Mouse (Mus musculus) telencephalon, adult 2 months (tissue): Measurements from ENCODE around the gene 2010003K11Rik.

Experiments
- DNase-seq: peaks from one replicate; pipeline ENCODE4 v3.0.0-alpha.2; 2011; ENCODE audit warnings: low read depth, low spot score

2010003K11Rik gene

DNA sequence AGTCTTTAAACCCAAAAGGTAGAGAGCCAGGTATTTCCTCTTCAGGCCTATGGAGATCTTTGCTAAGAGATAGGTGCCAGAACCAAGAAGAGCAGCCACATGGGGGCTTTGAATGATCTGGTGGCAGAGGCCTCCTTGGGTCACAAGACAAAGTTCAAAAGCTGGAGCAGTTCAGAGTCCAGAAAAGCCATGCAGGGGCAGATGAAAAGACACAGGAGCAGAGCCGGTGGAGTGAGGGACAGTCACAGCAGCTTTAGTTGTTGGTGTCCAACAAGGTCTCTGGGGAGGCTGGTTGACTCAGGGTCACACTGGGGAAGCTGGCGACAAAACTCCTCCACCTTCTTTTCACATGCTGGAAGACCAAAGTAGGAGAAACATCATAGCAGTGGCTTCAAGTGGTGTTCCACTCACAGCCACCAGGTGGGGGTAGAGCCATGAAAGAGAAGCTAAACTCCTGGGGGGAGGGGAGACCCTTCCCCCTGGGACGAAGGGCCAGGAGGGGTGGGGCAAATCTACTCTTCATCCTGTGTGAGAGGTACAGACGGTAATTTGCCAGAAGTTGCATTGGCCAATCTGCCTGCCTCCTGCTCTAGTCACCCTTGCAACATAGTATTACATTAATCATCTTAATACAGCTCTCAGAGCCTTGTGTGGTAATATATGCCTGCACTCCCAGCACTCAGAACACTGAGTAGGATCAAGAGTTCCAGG lies 965 bp downstream of the 2010003K11Rik start:
- no peak for DNase-seq

DNA sequence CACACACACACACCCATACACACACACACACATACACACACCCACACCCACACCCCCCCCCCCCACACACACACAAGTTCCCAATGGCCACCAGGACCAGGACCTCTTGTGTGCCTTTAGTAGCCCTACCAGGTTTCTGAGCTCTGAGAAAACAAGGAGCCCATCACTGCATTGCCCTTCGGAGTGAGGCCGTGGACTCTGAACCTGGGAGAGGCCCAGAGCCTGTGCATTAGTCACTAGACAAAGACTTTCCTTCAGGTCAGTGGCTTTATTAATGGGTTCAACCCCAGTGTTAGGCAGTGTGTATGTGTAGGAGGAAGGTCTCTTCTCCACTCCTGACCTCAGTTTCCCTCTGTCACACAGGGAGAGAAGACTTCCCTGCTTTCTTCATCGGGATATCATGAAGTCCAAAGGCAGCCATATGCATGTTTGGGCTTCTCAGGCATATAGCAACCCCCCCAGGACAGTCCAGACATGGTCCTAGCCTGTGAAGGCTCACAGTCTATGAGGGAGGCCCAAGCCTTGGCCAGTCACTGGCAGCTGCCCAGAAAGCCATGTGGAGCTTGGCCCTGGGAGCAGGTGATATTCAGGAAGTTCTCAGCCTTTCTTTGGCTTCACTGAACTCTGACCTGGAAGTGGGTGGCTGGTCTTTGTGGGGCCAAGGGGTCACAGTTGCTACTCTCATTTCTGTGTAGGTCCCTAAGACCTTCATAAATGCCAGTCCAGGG lies 1.7 kb downstream of the 2010003K11Rik start:
- no peak for DNase-seq

DNA sequence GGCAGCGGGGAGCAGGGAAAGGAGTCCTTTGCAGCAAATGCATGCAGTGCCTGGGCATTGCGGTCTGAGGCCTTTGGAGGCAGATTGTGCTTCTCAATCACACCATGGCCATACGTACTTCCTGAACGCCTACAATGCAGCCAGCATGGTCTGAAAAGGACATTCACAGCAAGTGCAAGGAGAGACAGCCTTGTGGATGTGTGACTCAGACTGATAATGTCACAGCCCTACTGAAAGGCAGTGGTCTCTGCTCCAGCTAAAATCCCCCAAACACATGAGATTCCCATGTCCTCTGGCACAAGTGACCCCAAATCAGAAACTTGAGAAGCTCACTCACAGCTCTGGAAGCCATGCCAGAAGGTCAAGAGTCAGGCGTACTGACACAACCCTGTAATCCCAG lies 2.6 kb downstream of the 2010003K11Rik start:
- no peak for DNase-seq

DNA sequence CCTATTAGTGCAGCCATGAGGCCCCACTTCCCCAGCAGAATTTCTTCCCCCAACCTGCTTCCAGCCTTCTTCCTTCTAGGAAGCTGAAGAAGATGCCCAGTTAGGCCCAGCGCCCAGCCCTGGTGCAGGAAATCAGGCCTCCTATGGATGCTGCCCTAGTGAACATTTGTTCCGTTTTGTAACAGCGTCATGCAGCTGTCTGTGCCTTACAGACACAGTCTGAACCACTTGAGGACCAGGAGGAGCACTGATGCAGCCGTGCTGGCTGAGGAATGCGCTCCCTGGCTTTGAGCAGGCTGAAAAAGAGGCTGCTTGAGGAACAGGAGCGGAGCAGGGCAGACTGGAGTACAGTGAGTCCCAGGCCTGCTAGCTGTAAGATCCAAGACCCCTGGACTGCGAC lies 3.7 kb downstream of the 2010003K11Rik start:
- DNase-seq, result no peak

DNA sequence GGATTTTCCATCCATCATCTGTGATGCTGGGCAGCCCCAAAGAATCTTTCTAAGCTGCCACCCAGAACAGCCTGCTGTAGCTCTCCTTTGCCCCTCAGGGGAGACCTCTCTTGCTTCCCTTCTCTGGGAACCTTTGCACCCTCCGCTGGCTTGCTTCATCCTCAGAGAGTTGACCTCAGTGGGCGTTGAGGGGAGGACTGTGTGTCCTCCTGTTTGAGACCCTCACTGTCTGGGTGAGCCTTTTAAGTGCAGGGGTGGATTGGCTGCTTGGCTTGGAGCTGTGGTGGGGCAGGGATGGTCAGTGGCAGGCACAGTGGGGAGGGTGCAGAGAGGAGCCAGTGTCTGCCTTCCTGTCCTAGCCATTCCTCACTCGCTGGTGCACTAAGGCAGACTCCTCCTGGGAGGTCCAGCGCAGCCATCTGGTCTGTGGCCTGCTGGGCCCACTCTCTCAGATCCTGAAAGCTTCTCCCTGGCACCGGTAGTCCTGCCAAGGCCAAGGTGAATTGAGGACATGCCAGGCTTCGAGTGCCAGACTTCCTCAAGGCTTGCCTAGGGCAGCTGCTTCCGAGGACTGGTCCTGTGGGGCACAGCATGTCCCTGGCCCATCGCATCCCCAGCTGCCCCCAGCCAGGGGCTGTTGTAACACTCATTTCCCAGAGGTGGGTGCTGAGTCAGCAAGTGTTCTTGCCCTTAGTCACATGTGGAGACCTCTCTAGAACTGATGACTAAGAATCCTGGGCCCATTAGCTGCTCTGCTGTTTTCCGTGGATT lies 5.7 kb downstream of the 2010003K11Rik start:
- DNase-seq, result no peak

DNA sequence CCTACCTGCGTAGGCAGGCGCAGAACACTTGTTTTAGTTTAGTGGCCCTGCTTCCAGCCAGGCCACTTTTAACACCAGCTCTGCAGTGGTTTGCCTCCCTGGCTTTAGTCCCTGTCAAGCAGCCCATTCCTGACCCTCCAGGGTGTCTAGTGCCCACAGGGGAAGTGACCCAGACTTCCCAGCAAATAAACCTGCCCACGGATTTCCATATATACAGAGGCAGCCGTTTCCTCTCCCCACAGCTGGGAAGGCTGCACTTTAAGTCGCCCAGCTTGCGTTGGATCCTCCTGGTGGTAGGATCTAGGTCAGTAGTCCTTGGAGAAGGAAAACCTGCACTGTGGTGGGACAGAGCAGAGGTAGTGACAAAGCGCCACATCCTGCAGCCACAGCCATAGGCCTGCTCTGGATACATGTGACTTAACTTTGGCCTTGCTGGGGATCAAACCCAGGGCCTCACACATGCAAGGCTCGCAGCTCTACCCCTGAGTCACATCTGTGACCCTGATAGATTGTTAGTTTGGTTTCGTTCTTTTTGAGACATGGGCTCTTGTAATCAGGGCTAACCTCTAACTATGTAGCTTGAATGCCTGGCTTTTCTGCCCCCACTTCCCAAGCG lies 7.2 kb downstream of the 2010003K11Rik start:
- DNase-seq, result no peak

DNA sequence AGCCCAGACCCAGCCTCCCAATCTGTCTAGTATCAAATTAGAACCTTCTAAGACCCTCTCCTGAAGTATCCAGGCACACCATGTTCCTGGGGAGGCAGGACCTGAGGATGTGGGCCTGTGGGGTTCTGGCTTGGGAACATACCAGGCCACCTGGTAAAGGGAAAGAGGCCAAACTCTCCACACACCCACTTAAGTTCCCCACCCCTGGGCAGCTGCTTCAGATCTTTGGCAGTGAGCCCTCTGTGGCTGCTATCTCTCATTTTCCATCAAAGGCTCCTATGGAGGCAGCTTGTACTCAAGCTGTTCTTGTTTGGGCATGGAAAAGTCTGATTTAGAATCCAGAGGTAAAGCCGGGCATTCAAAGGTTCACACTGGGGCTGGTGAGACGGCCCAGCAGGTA lies 10.5 kb downstream of the 2010003K11Rik start:
- no peak for DNase-seq

DNA sequence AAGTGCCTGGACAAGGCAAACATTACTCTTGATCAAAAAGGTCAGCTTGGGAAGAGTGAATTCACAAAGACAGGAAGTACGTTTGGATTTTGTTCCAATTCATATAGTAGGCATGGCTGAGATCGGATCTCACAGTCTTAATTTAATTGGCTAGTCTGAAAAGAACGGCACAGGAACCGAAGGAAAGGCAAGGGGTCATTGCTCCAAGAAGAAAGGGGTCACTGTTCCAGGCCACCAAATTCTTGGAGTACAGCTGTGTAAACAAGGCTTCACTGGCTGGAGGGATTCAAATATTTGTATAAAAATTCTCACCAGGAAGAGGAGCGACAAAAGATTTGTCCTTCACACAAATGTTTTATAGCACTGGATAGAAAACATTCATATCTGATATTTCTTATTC lies 13.4 kb downstream of the 2010003K11Rik start:
- no peak for DNase-seq

DNA sequence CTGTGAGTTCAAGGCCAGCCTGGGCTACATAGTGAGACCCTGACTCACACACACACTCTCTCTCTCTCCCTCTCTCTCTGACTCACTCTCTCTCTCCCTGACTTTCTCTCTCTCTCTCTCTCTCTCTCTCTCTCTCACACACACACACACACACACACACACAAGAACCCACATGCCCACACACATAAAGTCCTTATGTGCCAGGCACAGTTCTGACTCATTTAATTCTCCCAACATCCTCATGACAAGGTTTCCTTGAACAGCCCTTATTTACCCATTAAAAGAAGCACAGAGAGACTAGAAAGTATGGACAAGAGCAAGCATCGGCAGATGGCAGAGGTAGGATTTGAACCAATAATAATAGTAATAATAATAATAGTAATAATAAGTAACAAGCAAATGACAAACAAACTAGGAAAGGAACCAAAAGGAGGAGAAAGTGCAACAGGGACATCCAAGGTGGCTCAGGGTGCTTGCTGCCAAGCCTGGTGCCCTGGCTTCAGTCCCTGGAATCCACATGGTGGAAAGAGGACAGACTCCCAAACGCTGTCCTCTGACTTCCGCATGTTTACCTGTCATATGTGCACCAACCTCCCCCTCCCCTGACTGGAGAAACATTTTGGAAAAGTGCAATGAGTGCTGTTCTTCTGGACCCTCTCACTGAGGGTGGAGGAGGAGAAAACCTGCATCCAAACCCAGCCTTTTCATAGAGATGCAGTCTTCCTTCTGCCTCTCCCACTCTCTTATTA lies 16.1 kb downstream of the 2010003K11Rik start:
- DNase-seq, result no peak

DNA sequence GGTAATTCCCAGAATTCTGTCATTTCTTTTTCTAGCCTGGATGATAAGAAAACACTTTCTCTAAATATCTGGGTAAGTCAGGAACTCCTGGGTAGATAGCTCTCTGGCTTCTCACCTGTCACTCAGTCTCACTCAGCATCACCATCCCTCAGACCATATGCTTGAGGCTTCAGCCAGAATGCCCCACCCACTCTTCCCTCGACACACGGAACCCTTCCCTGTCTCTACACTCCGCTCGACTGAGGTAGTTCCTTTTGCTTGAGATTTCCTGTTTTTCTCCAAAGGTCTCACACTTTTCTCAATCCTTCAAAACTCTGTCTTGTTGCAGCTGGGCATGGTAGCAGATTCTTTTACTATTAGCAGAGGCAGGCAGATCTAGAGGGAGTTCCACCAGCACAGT lies 17.1 kb downstream of the 2010003K11Rik start:
- peak; percentile 80 for DNase-seq

DNA sequence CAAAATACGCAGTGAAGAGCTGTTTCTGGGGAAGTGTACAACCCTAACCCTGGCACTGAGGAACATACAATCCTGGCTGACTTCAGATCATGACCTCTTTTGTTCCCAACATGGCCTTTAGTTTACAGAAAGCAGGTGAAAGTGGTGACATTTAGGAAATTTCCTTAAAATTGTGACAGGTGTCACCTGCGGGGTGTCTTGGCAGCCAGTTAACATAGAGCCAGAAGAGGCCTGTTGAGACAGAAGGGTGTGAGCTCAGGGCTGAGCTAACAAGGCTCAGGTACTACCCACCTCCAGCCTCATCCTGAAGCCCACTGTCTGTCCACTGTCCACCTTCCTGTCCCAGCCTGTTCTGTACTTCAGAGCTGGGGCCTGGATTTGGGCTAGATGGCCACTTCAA lies 18.3 kb downstream of the 2010003K11Rik start:
- DNase-seq, result no peak

DNA sequence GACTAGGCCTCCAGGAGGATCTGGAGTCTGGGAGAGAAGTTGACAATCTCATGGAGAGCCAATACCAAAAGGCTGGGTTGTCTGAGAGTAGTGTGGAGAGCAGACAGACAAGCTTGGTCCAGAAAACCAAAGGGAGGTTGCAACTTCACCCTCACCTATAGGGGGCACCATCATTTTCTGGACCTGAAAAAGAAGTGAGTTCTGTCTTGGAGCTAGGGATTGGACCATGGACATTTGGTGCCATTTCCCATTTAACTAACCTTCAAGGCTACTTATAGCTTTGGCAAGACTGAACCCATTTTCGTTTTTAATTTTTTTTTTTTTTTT lies 20.2 kb downstream of the 2010003K11Rik start:
- no peak for DNase-seq

DNA sequence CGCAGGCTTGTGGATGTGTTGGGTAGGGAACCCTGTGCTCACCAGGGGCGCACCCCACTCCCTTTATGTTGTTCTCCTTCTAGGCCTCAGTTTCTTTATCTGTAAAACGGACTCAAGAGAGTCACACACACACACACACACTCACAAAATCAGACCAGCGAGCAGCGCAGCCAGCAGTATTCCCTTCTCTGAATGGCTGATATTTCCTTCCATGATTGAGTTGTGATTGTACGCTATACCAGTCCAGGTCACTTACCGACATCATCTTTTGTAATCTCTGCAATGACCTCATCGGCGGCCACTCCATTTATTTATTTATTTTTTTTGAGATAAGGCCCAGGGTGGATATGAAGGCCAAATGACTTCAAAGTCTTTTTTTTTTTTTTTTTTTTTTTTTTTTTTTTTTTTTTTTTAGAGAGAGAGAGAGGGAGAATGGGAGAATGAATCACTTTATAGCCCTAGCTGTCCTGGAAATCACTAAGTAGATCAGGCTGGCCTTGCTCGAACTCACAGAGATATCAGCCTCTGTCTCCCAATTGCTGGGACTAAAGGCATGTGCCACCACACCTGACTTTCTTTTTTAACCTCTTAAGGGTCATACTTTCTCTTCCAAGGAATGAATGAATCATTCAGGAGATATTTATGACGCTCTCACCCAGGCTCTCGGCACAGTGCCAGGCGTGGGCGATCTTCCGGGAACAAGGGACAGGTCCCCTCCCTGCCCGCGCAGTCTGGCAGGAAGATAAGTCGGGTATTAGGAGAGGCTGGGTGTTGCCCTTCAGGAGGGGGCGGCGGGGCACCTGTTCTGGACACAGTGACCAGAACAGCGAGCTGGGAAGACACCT lies 20.8 kb downstream of the 2010003K11Rik start, which contains the start of gene Syt12:
Gene Syt12, minus strand, starts transcription at position 103 of the 845 bp plus-strand sequence.
- no peak for DNase-seq

DNA sequence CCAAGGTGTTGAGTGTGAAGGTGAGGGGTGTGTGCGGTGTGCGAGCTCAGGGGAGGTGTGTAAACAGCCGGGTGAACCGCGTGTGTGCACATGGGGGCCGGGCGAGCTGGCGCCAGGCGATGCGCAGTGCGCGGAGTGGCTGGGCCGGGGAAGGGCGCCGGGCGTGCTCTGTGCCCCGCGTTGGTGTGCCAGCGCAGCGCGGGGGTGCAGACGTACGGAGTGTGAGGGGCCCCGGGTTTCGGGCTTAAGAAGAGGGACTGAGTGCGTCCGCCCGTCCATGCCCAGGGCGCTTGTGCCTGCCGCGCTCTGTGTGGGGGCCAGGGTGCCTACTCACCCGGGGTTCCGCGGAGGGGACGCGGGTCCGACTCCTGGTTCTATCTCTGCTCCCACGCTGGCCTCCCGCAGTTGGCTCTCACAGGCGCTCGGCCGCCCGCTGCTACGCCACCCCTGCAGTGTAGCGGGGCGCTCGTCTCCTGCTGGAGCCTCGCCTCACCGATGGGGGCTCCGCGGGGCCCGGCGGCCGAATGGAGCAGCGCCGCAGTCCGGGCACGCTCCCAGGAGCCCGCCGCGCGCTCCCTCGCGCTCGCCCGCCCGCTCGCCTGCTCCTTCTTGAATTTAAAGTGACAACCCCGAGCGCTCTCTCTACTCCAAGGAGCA lies 21.7 kb downstream of the 2010003K11Rik start:
- no peak for DNase-seq

DNA sequence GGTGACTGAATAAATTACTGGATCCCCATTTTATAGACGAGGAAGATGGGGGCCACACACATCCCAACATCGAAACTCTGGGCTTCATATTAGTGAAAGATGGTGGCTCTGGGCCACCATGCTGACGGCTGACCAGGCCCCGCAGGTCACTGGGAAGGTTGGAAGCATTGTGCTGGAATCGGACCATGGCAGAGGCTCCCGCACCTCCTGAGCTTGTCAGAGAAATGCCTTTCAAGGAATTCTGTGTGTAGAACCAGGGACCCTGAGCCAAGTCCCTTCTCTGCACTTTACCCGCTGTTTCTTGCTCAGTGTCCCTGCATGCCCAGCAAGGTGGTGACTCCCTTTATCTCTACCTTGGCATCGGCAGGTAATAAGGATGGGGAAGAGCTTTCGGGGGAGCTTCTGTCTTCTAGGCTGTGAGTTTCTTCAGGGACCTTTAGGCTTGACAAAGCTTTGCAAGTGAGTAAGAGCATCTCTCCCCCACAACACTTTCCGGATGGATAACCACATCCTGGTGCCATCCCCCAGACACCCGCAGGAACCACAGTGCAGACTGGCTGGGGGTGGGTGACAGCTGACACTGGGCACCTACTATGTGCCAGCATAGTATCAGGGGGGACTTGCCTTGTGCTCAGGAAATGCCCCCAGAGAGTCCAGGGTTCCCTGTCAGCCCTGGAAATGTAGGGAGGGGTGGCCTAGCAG lies 23.0 kb downstream of the 2010003K11Rik start:
- no peak for DNase-seq

DNA sequence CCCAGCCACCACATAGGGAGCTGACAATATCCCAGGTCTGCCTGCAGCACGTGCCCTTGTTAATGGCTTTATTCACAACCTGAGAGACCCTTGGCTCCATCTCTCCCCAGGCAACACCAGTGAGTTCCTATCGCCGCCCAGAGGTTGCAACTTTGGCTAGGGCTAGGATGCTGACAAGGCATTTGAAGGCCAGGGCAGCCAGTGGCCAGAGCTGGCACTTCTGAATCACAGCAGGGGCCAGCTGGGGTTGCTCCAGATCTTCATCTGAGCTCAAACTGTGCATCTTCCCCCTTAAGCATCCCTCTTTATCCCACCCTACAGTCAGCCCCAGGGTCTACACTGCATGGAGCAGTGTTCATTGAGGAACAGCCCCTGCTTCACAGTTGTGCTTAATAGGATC lies 23.6 kb downstream of the 2010003K11Rik start:
- no peak for DNase-seq

DNA sequence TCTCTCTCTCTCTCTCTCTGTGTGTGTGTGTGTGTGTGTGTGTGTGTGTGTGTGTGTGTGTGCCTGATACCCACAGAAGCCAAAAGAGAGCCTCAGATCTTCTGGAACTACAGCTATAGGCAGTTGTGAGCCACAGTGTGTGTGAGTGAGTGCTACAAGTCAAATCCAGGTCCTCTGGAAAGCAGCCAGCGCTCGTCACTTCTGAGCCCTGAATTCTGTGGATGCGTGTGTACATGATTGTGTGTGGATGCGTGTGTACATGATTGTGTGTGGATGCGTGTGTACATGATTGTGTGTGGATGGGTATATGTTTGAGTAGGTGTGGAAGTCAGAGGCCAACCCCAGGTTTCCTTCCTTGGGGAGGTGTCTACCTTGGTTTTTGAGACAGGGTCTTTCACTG lies 24.8 kb downstream of the 2010003K11Rik start:
- no peak for DNase-seq

DNA sequence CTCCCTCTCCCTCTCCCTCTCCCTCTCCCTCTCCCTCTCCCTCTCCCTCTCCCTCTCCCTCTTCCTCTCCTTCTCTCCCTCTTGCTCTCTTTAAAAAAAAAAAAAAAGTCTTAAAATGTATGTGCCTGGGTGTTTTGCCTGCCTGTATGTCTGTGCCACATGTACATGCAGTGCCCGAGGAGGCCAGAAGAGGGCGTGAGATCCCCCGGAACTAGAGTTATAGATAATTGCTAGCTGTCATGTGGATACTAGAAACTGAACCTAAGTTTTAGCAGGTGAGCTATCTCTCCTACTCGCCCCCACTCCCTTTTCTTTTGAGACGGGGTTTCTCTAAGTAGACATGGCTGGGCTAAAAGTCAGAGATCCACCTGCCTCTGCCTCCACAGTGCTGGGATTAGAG lies 30.0 kb downstream of the 2010003K11Rik start:
- DNase-seq, result no peak

DNA sequence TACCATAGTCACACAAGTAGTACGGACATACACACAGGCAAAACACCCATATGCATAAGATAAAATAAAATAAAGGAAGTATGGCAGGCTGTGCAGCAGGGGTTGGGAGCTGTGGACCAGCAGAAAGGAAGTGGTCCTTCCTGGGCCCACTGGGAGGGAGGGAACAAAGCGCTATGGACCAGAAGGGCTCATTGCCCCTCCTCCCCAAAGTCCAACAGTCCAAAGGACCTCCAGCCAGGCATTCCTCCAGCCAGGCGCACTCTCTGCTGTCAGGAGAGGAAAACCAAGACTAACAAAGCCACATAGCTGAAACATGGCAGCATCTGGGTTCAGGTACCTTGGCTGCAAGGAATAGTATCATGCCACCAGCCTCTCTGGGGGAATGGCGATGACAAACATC lies 33.7 kb downstream of the 2010003K11Rik start:
- no peak for DNase-seq
